Mouse (Mus musculus) liver, adult (tissue): ENCODE data around the gene Mrvi1.

Experiments
- GATA4 ChIP-seq: IDR thresholded peaks from 2 replicates; pipeline ENCODE4 v1.6.1; 2014; ENCODE audit warnings: mild to moderate bottlenecking, low read length; ENCODE audit not compliant: insufficient replicate concordance

The Mrvi1 gene

DNA sequence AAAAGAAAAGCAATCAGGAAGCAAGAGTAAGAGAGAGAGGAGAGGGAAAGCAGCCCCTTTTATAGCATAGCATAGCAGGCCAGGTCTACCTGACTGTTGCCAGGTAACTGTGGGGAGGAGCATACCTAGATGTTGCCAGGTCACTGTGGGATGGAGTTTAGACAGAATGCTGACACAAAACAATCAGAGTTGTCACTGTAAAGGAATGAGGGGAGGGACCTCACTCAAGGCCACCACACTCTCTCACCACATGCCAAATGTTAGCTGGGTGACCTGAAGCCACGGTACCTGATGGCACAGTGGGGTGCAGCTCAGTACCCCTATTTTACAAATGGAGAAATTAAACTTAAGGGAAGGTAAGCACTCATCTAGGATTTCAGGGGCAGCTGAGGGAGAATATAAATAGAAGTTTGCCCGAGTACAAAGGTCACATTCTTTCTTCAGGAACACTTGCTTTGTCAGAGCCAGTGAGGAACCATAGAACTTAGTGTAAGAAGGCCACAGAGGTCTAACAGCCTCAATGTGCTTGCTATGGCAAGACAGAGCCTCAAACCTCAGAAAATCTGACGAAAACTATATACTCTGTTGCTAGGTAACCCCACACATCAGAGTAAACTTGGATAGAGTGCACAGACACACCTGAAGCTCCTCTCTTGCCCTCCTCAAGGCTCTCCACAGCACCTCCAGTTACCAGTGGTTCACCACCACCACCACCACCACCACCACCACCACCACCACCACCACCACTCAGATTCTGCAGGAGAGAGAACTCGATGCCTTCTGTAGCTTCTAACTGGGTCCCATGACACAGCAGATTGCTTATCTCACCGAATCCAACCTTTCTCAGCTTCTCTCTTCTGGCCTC, 8.3 kb upstream of the Mrvi1 start:
- TF ChIP-seq GATA4: no peak

DNA sequence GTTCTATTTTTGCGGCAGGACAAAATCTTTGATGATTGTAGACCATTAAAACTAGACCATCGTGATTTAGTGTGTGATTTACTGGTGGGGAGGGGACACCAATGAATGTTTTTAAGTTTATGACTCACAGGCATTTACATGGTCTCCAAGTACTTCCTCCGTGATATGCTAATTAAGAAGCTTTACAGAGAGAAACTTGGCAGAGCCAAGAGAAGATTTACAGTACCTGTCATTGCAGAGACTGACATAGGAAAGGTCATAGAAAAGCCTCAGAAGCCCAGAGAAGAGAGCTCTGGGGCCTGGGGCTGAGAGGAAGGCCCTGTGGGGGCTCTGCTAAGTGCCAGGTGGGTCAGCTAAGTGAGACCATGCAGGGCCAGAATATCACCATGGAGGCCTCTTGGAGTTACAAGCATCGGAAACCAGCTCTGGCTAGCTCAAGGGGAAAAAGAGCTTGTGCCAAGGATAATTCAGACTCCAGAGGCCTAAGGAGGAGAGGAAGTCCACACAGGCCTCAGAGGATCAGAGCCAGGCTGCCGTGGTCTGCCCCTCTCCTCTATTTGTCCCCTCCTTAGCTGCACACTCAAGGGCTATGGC, 7.1 kb upstream of the Mrvi1 start:
- TF ChIP-seq GATA4: no peak

- TF ChIP-seq GATA4: no peak
Observed at GRCm38 (mm10) chr7:110988081-110988480, 5.8 kb upstream of the Mrvi1 start.

- no peak for TF ChIP-seq GATA4
Observed at GRCm38 (mm10) chr7:110985581-110986265, 3.5 kb upstream of the Mrvi1 start.

DNA sequence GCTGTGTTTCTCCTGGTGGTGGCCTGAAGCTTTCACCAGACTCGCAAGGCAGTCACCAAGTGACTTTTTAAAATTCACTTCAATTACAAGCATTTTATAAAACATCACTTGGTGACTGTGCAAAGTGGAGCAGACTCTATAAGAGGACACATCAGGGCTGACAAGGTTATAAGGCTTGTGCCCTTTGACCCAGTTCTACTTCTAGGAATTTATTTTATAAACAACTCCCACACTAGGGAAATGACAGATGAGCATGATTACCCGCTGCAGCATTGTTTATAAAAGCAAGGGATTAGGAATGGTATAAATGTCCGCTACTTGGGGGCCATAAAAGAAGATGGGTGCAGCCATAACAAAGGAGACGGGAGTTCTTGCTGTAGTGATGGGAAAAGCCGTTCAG, 1.4 kb upstream of the Mrvi1 start:
- TF ChIP-seq GATA4: no peak

- TF ChIP-seq GATA4: no peak
Observed at GRCm38 (mm10) chr7:110982764-110983163, 503 bp upstream of the Mrvi1 start.

GRCm38 (mm10) chr7:110981036-110981435, 1.2 kb downstream of the Mrvi1 start:
- no peak for TF ChIP-seq GATA4

DNA sequence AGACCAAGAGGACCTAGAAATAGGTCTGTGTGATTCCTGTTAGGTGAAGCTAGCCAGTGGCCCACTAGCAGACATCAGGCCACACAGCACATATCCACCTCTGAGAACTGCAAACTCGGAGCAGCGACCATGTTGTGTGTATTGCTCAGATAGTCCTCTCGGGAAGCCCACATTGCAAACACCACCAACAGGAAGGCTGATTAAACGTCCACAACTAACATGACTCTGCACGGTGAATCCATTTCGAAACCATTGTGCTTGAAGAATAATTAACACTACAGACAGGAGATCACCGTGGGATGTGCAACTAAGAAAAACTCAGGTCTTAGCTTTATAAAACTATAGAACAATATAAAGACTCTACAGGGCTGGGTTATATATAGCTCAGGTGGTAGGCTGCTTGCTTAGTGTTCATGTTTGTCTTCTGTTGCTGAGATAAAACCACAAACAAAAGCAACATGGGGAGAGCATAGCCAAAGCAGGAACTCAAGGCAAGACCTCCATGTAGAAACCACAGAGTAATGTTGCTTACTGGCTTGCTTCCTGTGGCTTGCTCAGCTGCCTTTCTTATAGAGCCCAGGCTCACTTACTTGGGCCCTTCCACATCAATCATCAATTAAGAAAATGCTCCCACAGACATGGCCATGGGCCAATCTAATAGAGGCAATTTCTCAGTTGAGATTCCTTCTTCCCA, 4.4 kb downstream of the Mrvi1 start:
- TF ChIP-seq GATA4: no peak

- TF ChIP-seq GATA4: no peak
Observed at GRCm38 (mm10) chr7:110973450-110973849, 8.8 kb downstream of the Mrvi1 start.

DNA sequence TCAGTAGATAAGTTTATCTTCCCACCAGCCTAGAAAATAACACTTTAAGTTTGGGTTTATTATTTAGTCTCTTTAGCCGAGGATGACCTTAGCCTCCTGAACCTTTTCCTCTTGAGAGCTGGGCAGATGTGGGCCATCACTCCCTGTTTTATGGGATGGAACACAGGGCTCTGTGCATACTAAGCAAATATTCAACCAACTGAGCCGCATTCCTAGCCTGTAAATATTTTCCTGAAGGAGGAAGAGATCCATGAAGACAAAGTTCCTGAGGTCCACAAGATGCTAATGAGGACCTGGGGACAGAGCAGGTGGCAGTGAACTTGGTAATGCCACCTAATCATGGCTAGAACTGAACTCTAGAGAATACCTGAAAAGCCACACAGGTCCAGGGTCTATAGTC, 9.5 kb downstream of the Mrvi1 start:
- TF ChIP-seq GATA4: no peak

DNA sequence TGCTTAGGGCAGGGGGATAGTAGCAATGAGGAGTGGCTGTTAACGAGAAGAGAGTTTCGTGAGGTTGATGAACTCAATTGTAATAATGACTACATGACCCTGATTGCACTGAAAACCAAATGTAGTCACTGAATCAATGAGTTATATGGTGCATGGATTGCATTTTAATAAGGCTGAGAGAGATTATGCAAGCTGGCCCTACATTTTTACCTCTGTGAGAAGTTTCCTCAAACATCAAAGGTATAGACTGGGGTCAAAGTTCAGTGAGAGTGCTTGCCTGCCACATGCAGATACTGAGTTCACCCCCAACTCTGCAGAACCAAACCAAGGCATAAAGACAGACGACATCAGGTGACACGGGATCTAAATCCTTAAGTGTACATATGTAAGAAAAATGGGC, 14.9 kb downstream of the Mrvi1 start:
- TF ChIP-seq GATA4: no peak

GRCm38 (mm10) chr7:110966853-110967252, 15.4 kb downstream of the Mrvi1 start:
- TF ChIP-seq GATA4: no peak

GRCm38 (mm10) chr7:110965387-110965786, 16.9 kb downstream of the Mrvi1 start:
- no peak for TF ChIP-seq GATA4

DNA sequence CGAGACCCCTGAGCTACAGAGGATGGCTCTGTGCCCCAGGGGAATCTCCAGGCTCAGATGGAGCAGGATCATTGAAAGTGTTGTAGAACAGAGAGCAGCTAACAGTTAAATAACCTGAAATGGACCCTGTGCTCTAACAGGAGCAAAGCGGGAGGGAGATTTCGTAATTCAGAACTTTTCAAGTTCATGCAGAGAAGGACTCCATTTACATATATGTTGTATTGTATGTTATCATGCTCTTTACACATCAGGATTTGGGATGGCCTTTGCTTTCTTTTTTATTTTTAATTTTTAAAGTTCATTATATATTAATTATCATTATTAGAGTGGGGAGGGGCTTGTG, 18.6 kb downstream of the Mrvi1 start:
- no peak for TF ChIP-seq GATA4

DNA sequence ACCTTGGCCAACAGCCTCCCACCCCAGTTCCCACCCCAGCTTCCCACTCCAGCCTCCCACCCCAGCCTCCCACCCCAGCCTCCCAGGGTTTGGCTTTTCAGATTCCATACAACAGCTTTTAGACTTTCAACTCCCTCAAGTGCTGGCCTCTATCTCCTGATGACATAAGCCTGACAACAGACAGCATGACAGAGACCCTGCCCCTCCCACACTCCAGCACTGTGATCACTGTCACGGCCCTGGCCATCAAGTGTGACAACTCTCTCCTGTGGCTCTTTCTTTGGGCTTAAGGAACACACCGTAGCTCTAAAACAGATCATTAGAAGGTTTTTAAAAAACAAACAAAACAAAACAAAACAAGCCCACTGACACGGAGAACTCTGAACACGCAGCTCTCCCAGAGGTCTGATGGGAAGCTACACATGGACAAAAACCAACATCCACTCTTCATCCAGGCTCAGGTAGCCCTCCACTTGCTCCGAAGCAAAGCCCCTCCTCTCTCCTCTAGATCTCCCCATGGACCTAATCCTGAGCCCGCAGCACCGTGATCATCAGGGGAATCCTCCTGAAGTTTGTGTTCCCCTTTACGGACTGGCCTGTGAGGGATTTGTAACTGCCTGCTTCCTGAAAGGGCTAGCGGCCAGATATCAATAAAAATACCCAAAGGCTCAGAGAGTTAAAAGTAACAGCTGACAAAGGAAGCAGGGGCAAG, 19.2 kb downstream of the Mrvi1 start:
- TF ChIP-seq GATA4: no peak
